Mouse (Mus musculus) ovary, postnatal 36 days (tissue): ENCODE data around the gene Olfr773.
"Not testable (repeated sequence)": the region's sequence is repeated elsewhere in the genome, so short reads cannot be mapped to it uniquely, and the experiment has no call there.

Experiments
- DNase-seq: peaks from one replicate; pipeline ENCODE4 v3.0.0; 2022; ENCODE audit warnings: low spot score, mixed read lengths

Gene Olfr773

DNA sequence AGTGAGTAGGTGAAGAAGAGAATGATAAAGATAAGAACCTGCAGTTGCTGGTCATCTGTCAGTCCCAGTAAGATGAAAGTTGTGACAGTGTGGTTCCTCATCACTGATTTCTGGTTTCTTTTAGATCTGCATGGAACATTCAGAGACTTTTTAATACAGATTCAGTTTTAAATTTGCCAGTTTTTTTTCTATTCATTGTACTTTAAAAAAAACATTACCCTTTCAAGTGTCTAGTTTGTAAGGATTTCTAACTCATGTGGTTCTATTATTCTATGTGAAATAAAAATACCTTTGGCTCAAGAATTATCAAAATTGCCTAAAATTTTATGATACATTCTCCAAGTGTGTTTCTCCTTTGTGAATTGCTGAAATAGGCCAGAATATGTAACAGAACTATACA, at the start of gene Olfr773:
Olfr773 (minus strand) TSS at position 101 of the 400 bp plus-strand sequence.
- not testable (repeated sequence) for DNase-seq

DNA sequence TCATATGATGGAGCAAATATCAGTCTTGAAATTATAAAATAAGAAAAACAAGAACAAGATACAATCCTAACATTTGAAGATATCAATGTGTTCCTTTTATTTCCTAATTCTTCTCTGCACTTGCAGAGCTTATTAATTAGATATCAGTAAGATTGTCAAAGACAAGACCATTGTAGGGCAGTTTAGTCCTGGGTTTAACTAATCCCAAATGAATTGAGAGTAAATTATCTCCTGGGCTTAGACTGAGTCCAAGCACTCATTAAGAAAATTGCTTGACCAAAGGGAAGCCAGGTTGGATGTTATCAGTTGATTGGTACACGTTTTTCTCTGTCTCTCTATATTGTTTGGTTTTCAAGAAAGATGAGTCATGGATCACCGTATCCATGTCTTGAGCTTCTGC, 48.7 kb upstream of the Olfr773 start, which contains the start of gene Olfr774:
Olfr774 (plus strand) TSS at position 301 of the 400 bp plus-strand sequence.
- DNase-seq, result no peak

DNA sequence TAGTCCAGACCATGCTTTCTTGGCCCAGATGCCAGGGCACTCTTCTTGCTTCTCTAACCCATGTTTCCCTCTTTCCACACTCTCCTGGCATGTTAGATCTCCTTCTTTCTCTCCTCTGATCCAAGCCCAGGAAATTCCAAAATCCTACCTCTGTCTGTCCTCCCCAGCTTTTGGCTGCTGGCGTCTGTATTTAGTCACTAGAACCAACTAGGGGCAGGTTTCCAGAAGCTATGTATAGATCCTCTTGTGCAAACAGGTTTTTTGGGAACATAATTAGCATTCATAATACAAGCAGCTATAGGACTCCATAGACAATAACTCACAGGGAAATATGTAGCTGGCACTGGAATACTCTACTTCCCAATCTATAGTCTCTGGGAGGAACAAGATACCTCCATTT, 43.5 kb upstream of the Olfr773 start:
- DNase-seq, result no peak

DNA sequence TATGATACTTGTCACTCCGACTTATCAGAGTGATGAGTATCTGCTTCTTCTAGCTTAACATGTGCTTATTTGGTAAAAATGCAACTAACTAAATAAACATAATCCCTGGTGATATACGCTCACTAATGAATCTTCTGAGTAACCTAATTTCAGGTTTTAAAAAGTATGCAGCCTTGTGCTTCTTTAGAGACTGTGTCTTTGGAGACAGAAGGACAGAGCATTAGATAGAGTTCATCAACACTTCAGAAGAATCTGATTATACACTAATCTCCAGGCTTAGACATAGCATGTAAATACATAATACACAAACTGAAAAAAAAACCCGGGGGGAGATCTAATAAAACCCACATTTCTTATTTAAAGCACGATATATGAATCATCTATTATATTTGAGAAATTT, 9.4 kb downstream of the Olfr773 start, which contains the start of gene Olfr772:
Olfr772 (minus strand) TSS at position 101 of the 400 bp plus-strand sequence.
- not testable (repeated sequence) for DNase-seq

DNA sequence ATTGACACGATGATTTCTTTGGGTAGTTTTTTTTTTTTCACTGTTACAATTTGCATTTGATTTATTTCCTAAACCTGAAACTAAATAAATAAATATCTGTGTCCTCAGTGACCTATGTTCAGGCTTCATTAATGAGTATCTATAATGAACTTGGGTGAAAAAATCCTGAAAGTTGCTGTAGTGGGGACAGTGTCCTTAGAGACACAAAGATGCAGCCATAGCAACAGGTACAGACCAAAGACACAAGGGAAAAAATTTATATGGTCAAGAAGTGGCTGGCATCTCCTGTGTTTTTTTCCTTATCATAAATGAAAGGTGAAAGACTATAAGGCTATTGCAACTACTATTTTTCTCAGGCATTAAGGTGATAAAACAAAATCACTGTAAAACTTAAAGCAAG, 22.6 kb downstream of the Olfr773 start, which contains the start of gene Olfr771:
Olfr771 (minus strand) TSS at position 101 of the 400 bp plus-strand sequence.
- DNase-seq, result no peak

DNA sequence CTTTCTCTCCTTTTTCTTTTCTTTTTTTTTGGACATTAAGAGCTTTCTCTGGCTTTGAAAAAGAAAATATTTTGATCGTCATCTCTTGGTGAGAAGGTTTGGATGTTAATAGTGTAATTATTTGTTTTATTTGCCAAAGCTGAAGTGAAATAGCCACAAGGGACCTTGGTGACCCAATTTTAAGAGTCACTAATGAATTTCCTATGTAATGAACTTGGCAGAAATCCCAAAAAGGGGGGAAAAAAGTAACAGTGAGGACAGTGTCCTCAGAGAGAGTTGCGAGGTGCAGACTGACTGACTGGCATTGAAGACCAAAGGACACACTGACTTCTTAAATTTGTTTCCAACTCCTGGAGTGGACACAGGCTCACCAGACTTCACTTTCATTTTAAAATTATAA, 48.3 kb downstream of the Olfr773 start, which contains the start of gene Olfr770:
Olfr770 (minus strand) TSS at position 101 of the 400 bp plus-strand sequence.
- DNase-seq, result no peak
